In the genomic region with DNA sequence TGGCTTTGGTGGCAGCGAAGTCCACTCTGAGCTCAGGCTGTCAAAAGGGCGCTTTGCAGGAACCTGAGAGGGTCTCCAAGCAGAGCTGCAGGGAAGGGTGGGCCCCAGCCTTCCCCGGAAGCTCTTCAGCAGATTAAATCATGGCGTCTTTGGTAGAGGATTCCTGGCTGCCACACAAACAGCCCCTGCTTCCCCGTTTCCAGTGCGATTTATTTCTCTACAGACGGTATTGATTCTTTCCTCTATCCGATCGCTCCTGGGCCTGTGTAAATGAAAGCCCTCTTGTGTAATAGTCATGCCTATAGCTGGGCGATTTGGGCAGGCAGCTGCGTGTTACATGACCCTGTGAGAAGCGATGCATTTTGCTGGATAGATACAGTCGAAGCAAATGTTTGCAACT, we compare ENCODE assay signal across 8 mouse cellular contexts.
DNase-seq lines count a peak whose midpoint lies in the region; ATAC-seq lines count a peak whose summit lies in the region.
"Had no signal": no experiment of that assay in that cellular context is flagged by ENCODE, and none has a peak within 500 bp of the region (broad histone marks: within the 10 kb centered on the region; RNA-seq: fewer than 3 reads in every experiment).

No protein-coding gene starts in this region.

- no peak for DNase-seq in limb, embryonic 10.5 days (ENCODE audit: low spot score)
- no peak for DNase-seq in forebrain, embryonic 11.5 days (ENCODE audit: low spot score)
- DNase-seq in hindbrain, embryonic 14.5 days (ENCODE audit: low spot score) = peak; percentile 31
- no peak for DNase-seq in adrenal gland, adult 2 months
- DNase-seq in urinary bladder, postnatal 10 days (ENCODE audit: low spot score) = no peak
- DNase-seq: lung, postnatal 14 days had no signal

- H3K4me2 ChIP-seq in limb, embryonic 12.5 days = peak overlapping the region; percentile 53
- H3K4me2 ChIP-seq in forebrain, embryonic 11.5 days (ENCODE audit: low read depth, low read length, severe bottlenecking) = peak overlapping the region; percentile 50; the same call in 1 of the 2 replicates
- peak overlapping the region; percentile 46 for H3K4me2 ChIP-seq in hindbrain, embryonic 14.5 days (replicated peaks)
- H3K4me2 ChIP-seq in midbrain, embryonic 16.5 days (ENCODE audit: low read length) = peak overlapping the region; percentile 55

- no peaks in the 10 kb centered on the region for H3K27me3 ChIP-seq in limb, embryonic 12.5 days
- no peaks in the 10 kb centered on the region for H3K27me3 ChIP-seq in limb, embryonic 10.5 days (ENCODE audit: low read depth, poor library complexity, severe bottlenecking)
- no peaks in the 10 kb centered on the region for H3K27me3 ChIP-seq in forebrain, embryonic 11.5 days (ENCODE audit: control insufficient read depth, insufficient read depth, low read length)
- no peaks in the 10 kb centered on the region for H3K27me3 ChIP-seq in hindbrain, embryonic 14.5 days (ENCODE audit: control insufficient read depth, insufficient read depth, low read length)
- H3K27me3 ChIP-seq in midbrain, embryonic 16.5 days (ENCODE audit: control insufficient read depth, insufficient read depth, low read depth, low read length) = no peaks in the 10 kb centered on the region

- no peak for ATAC-seq in limb, embryonic 12.5 days (ENCODE audit: insufficient number of reproducible peaks, insufficient read depth, low FRiP score, low TSS enrichment, low read depth)
- ATAC-seq in forebrain, embryonic 11.5 days (replicated peaks; ENCODE audit: low FRiP score) = no peak
- no peak for ATAC-seq in hindbrain, embryonic 14.5 days (ENCODE audit: low FRiP score)
- ATAC-seq in midbrain, embryonic 16.5 days = 0 out of 2 replicates have a peak, but pooled peaks have one; percentile 19

- H3K9me3 ChIP-seq in limb, embryonic 12.5 days = 0 out of 2 replicates have a peak, but pooled peaks cover 4% of the 10 kb centered on the region
- no peaks in the 10 kb centered on the region for H3K9me3 ChIP-seq in limb, embryonic 10.5 days (replicated peaks)
- H3K9me3 ChIP-seq in forebrain, embryonic 11.5 days (ENCODE audit: control insufficient read depth, low read length) = no peaks in the 10 kb centered on the region
- H3K9me3 ChIP-seq in hindbrain, embryonic 14.5 days (ENCODE audit: control insufficient read depth, low read length) = no peaks in the 10 kb centered on the region
- H3K9me3 ChIP-seq in midbrain, embryonic 16.5 days (replicated peaks; ENCODE audit: control insufficient read depth, low read length, poor library complexity, severe bottlenecking) = no peaks in the 10 kb centered on the region

- H3K9ac ChIP-seq in limb, embryonic 12.5 days (replicated peaks) = no peak overlapping the region; the same call in 1 of the 2 replicates
- peak overlapping the region; percentile 33 for H3K9ac ChIP-seq in forebrain, embryonic 11.5 days (ENCODE audit: low read length)
- peak overlapping the region; percentile 53; the same call in 1 of the 2 replicates for H3K9ac ChIP-seq in hindbrain, embryonic 14.5 days
- H3K9ac ChIP-seq in midbrain, embryonic 16.5 days (ENCODE audit: low read depth, low read length) = peak overlapping the region; percentile 65; the same call in 1 of the 2 replicates

- 67% methylated on average over 13 of the region's 13 CpGs for WGBS in limb, embryonic 12.5 days
- WGBS in limb, embryonic 10.5 days = 75% methylated on average over 13 of the region's 13 CpGs
- 59% methylated on average over 13 of the region's 13 CpGs for WGBS in forebrain, embryonic 11.5 days
- 47% methylated on average over 13 of the region's 13 CpGs for WGBS in hindbrain, embryonic 14.5 days
- WGBS in midbrain, embryonic 16.5 days = 45% methylated on average over 13 of the region's 13 CpGs

- H3K36me3 ChIP-seq in limb, embryonic 12.5 days = no peaks in the 10 kb centered on the region
- H3K36me3 ChIP-seq in limb, embryonic 10.5 days = no peaks in the 10 kb centered on the region
- no peaks in the 10 kb centered on the region for H3K36me3 ChIP-seq in forebrain, embryonic 11.5 days (ENCODE audit: control insufficient read depth, insufficient read depth, low read length)
- H3K36me3 ChIP-seq in hindbrain, embryonic 14.5 days (replicated peaks; ENCODE audit: control insufficient read depth, insufficient read depth) = no peaks in the 10 kb centered on the region
- no peaks in the 10 kb centered on the region for H3K36me3 ChIP-seq in midbrain, embryonic 16.5 days (ENCODE audit: control insufficient read depth, insufficient read depth, low read length)

- peaks cover 8% of the 10 kb centered on the region for H3K4me1 ChIP-seq in limb, embryonic 12.5 days (replicated peaks)
- H3K4me1 ChIP-seq in limb, embryonic 10.5 days = peaks cover 13% of the 10 kb centered on the region
- peaks cover 3% of the 10 kb centered on the region for H3K4me1 ChIP-seq in forebrain, embryonic 11.5 days (replicated peaks; ENCODE audit: control insufficient read depth, insufficient read depth, low read length)
- H3K4me1 ChIP-seq in hindbrain, embryonic 14.5 days (replicated peaks; ENCODE audit: control insufficient read depth, insufficient read depth, low read length) = peaks cover 13% of the 10 kb centered on the region
- H3K4me1 ChIP-seq in midbrain, embryonic 16.5 days (ENCODE audit: control insufficient read depth, insufficient read depth, low read length) = peaks cover 9% of the 10 kb centered on the region

- no peak overlapping the region for H3K27ac ChIP-seq in limb, embryonic 12.5 days
- no peak overlapping the region for H3K27ac ChIP-seq in limb, embryonic 10.5 days
- no peak overlapping the region for H3K27ac ChIP-seq in forebrain, embryonic 11.5 days (ENCODE audit: low read depth, low read length)
- peak overlapping the region; percentile 82 for H3K27ac ChIP-seq in hindbrain, embryonic 14.5 days
- peak overlapping the region; percentile 87 for H3K27ac ChIP-seq in midbrain, embryonic 16.5 days (ENCODE audit: low read length)

- H3K4me3 ChIP-seq in limb, embryonic 12.5 days (replicated peaks) = no peak overlapping the region
- no peak overlapping the region for H3K4me3 ChIP-seq in limb, embryonic 10.5 days
- H3K4me3 ChIP-seq in forebrain, embryonic 11.5 days (ENCODE audit: low read depth, low read length) = no peak overlapping the region
- H3K4me3 ChIP-seq in hindbrain, embryonic 14.5 days (replicated peaks; ENCODE audit: low read length) = no peak overlapping the region
- no peak overlapping the region for H3K4me3 ChIP-seq in midbrain, embryonic 16.5 days (ENCODE audit: low read depth, low read length)

Comparison
In these comparisons a context has a peak if more than half of its experiments do, and no peak if none do; other contexts are left out.
1. H3K27ac ChIP-seq: peak in hindbrain, embryonic 14.5 days (single experiment) and midbrain, embryonic 16.5 days (single experiment); none in limb, embryonic 12.5 days (single experiment), limb, embryonic 10.5 days (single experiment) and forebrain, embryonic 11.5 days (single experiment).
2. Peak in every context shown above with its lines, with median percentiles within 50 percentile points of each other: H3K4me2 ChIP-seq.